Mouse (Mus musculus) granulocyte monocyte progenitor cell, adult 5-6 weeks (primary cell): ENCODE data around the gene Otogl. TPM values are rescaled to one million over a fixed set of nuclear protein-coding genes. Genes with fewer than 3 reads are reported as not detected.
"Not testable (repeated sequence)": the region's sequence is repeated elsewhere in the genome, so short reads cannot be mapped to it uniquely, and the experiment has no call there.

Experiments used
- ATAC-seq: replicated peaks from 2 replicates; pipeline ENCODE4 v1.8.0; 2016; ENCODE audit warnings: mild to moderate bottlenecking, moderate TSS enrichment, inconsistent platforms; ENCODE audit not compliant: poor library complexity, severe bottlenecking
- total RNA-seq, 2 experiments: library from RNA; stranded (forward) in 1 of 2; stranded (reverse) in 1 of 2; fragments of 200-712, 200-1000 nt in 1 of 2; fragments of >200 nt in 1 of 2; fragmentation: Nextera tagmentation in 1 of 2; gene quantifications; 2 replicates each; pipeline ENCODE4 v1.2.3; 2014 to 2017

Otogl gene
- total RNA-seq, 2 experiments from 2014 or later: 2.4 to 4.0 TPM

DNA sequence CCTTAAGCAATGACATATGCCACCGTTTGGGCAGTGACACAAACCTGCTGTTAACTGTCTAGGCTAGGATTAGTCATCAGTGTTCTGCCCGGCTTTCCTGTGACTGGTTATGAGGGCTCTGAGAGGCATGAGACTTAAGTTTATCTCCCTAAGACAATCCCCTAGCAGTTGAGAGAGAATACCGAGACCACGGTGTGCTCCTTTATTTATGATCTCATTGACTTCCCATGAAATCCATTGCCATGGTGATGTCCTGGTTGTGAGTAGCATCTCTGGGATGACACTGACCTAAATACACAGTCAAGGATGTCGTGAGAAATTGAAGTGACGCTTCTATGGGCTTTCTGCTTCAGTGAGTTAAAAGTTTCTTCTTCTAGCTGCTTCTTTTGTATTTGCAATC lies 82.8 kb downstream of the Otogl start:
- ATAC-seq: no peak

DNA sequence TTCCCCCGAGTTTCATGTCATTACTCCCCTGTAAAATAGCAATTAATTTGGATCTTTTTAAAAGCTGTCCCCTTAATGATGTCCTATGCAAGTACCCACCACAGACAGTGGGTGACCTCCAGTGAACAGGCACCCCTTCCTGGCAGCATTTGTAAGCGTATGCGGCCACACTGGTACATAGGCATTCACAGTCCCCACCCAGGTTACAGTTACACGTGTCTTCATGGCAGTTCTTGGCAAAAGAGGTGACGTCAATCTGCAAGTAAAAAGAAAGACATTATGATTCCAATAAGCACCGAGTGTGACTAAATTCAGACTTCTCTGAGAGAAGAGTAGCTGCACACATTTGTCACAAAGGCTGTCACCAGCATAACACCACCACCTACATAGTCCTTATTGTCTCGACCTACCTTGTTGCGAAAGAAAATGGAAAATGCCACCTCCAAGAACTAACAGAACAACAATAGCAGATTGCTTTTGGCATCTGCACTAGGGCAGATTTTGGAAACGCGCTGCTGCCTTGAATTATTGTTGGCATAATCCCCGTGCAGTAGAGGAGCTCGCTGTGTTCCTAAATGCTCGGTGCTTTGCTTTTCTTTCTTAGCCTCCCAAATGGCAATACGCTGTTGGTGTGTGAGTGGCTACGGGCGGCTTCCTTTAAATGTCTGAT lies 98.0 kb downstream of the Otogl start:
- ATAC-seq: no peak

DNA sequence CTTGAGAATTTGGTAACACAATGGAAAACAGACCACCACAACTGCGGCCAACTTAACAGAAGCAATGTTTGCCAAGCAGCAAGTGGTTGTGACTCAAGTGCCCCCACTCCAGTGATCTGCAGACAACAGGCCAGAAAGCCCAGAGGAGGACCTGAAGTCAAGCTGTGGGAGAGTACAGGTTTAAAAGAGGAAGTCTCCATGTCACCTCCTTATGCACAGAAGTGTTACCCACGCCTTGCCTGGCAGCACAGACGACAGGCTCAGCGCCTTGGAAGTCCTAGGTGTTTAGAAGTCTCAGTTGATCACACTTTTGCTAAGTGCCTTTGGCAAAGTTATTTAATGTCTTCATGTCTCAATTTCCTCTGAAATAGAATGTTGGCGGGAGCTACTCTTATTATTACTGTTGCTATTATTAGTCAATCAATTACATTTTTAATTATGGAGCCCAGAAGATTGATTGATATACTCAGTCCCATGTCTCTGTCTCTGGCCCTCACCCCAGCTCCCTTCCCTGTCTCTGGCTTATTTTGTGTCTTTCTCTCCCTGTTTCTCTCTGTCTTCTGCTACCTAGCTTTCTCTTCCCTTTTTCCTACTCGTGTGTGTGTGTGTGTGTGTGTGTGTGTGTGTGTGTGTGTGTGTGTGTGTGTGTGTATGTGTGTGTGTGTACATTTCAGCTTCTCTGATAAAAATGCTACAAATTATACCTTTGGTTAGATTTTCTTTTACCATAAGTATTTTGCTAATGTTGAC lies 101.1 kb downstream of the Otogl start:
- ATAC-seq: peak; percentile 92

DNA sequence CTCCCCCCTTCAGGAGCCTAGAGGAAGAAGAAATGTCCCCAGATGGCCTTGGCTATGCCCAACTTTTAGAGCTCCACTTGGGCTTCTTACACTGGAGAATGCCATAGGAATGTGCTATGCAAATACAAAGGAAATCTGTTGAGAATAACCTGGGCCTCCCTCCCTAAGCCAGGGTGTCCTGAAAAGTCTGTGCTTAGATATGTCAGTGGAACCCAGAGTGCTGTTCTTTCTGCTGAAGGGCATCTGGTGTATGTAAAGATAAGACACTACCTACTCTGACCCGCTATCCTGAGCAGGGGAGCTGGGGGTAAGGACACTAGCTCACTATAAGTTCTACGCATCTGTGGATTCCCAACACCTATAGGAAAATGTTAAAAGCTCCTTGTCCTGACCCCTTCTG lies 106.7 kb downstream of the Otogl start:
- ATAC-seq: no peak

DNA sequence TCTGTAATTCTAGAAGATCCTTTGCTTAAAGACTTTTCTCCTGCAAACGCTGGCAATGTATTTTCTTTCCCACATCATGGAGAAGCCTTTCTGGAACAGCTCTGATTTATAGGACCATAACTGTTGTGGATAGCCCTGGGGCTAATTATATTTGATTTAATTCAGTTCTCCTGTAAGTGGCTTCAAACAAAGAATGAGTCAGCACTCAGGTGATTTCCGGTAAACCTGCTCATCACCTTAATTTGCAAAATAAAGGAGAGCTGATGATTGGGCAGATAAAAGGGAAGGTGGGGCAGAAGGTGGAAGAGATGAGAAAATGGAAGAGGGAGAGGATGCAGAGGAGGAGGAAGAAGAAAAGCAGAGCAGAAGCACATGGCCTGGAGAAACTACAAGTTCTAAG lies 107.6 kb downstream of the Otogl start:
- not testable (repeated sequence) for ATAC-seq

DNA sequence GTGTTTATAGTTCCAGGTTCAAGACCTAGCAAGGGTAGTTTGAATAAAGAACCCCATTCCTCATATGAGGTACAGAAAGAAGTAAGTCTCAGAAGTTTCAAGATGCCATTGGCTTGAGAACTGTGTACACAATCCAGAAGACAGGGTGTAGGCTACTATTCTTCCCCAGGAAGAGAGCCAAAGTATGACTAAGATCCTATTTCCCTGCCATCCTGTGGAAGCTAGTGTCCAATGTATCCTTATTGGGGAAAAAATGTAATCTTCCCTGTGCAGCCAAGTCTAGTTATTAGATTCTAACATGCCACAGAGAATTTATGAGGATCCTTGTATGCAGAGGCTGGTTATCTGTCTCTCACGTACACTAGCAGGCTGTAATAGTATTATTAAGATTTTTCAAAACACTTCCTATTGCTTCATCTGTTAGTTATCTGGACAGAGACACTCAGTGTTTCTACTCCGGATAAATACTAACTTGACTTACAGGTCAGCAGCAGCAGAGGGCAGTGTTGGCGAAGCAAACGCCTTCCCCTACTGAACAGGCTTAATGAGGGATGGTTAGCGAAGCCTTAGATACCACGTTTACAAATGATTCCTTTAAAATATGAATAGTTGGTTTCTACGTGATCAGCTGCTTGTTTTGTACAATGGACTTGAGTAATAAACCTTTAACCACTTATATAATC lies 112.1 kb downstream of the Otogl start:
- peak; percentile 99 for ATAC-seq

DNA sequence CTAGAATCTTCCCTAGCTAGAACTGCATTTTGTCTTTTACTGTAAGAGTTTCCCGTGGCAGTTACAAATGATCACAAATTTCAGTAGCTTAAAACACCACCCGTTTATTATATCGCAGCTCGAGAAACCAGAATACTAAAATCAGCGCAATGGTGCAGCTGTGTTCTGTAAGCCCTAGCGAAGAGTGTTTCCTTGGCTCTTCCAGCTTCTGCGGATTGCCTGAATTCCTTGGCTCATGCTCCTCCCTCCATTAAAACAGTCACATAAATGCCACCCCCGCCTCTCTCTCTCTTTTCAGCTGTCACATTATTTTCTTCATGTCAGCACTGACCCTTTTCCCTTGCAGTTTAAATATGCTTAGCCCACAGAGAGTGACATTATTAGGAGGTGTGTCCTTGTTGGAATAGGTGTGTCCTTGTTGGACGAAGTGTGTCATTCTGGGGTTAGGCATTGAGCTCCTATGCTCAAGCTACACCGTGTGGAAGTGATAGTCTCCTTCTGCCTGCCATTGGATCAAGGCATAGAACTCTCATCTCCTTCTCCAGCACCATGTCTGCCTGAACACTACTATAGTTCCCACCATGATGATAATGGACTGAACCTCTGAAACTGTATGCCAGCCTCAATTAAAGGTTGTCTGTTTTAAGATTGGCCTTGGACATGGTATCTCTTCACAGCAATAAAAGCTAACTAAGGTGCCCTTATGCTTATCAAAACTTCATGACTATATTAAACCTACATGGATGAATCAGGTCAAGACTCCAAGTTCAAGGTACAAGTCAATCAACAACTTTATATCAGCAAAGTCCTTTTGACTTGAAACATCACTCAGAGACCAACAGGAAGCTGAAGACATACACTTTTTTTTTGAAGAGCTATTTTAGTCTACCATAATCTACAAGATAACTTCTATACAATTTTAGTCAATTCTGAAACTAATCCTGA lies 116.8 kb downstream of the Otogl start:
- ATAC-seq: no peak

DNA sequence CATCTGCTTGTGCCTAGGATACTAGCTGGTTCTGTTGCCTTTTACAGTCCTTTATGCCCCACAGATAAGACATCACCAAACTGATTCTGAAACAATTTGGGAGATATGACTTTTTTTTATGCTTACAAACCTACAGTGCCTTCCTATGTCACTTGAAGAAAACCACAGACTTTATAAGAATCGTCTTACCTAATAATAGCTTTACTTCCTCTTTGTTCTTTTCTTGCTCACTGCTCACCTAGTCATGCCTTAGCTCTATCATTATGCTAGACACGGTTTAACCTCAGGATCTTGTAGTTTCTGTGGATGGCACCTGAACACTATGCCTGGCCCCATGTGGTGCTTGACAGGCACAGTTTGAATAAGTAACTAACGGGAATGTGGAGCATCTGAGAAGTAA lies 119.4 kb downstream of the Otogl start:
- peak; percentile 87 for ATAC-seq

DNA sequence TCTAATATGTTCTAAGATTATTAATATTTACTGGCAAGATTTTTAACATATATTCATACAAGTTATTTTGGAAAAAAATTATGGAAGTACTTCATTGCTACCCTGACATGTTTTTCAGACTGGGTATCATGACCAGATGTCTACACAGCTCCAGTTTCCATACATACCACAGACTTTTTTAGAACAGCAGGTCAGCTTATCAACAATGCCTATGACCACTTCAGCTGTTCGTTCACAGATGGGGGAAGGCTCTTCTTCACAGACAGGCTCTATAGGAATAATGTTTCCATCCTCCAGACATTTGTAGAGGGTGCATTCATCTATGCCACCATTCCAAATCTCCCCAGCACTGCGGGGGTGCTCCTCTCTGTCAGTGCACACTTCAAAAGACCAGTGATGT lies 132.4 kb downstream of the Otogl start:
- ATAC-seq: no peak

DNA sequence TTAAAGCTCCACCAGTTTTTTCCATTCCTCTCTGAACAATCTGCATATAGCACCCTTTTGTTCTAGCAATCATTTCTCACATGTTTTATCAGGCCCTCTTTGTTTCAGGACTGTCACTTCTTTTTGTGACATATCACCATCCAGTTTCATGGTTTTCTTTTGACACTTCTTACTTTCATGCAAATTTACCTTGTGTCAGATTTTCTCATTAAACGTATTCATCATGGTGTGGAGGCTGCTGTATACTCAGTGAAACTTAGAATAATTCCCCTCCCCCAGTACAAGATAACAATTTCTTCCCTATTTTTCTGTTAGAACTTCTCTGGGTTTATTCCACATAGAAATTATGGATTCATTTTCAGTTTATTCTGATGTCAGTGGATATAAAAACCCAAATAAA lies 152.3 kb downstream of the Otogl start:
- no peak for ATAC-seq

DNA sequence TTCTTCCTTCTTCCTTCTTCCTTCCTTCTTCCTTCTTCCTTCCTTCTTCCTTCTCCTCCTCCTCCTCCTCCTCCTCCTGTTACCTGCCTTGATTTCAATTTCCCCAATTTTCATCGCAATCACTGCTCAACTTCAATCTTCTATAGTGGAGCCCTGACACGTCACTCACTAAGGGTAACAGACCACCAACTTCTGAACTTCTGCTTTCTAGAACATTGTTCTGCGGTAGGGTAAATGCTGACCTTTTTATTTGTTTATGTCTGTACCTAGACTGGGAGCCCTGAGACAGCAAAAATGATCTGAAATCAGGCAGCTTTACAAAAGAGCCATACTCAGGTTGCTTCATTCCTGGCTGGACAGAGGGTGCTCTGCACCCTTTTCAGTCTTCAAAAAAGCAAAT lies 158.5 kb downstream of the Otogl start:
- no peak; the same call in 1 of the 2 replicates for ATAC-seq

DNA sequence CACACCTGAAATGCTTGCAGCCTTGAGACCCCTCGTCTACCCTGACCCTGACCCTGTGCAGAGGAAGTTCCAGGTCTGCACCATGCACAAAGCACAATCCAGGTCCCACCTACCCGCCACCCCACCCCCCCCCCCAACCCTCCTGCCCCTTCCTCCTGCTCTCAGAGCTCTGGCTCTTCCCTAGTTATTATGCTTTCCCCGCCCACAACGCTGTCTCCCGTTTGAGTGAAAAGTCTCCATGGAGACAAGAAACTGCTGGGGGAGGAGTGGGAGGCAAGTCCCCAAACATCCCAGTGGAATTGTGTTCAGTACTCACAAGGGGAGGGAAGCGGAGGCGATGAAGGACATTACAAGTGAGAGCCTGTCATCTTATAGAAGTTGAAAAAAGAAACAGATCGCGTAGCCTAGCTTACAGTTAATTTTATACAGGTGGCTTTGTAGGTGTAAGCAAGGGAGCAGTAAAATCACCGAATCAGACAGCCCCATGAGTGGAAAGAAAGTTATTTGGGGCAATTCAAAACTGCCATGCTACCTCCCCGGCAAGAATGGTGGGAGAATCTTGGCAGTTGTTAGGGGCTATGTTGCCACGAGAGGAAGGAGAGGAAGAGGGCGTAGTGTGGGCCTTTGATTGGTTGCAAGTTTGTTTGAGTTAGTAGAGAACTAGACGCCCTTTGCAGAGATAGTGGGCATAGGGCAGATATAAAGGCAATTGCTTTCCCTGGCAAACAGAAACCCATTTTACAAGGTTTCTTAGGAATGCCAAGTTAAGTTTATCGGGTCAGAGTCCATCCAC lies 159.4 kb downstream of the Otogl start:
- no peak for ATAC-seq

DNA sequence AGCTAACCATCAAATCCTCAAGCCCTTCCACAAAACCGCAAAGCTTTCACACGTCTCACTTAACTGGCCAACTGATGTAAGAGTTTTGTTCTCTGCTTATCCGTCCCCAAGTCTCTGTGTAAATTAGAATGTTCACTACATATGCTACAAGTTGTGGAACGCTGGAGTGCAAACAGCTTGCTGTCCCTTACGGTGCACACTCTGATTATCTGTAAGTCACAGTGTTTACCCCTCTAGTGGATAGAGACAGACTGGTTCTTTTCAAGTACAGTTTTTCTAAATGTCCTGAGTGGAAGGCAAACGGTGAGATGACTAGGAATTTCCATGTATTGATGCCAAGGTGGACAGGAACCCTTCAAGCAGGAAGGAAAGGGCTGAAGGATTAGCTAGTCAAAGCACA lies 160.0 kb downstream of the Otogl start:
- ATAC-seq: no peak

DNA sequence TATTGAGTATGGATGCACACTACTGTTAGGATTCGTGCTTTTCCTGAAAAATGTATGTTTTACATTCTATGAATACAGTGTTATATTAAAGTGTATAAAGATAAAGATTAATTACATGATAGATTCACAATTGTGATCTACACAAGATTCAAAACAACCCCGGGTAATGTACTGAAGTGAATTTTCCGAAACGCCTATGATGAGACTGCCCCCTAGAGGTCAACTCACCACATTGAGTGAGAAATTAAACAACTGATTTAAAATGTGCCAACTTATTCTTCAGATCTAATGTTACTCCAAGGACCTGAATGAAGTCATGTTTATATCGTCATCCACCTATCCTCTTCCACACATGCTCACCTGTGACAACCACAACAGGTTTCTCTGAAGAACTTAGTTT lies 164.4 kb downstream of the Otogl start:
- peak; percentile 48; the same call in 1 of the 2 replicates for ATAC-seq

DNA sequence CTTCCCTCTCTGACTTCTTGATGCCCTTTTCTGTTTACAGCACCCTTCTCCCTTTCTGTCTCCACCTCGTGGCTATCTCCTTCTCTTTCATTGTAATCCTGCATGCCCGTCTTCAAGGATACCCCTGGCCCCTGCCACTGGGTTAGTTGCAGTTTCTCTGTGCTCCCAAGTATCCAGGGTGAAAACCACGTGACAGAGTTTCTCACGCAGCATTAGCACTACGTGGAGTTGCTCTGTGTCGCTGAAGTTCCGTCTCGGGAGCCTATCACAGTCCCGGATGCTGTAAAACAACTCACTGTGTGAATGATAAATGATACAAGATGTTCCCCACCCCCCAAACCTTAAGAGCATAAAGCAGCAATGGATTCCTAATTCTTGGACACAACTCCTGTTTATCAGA lies 165.2 kb downstream of the Otogl start:
- no peak for ATAC-seq

DNA sequence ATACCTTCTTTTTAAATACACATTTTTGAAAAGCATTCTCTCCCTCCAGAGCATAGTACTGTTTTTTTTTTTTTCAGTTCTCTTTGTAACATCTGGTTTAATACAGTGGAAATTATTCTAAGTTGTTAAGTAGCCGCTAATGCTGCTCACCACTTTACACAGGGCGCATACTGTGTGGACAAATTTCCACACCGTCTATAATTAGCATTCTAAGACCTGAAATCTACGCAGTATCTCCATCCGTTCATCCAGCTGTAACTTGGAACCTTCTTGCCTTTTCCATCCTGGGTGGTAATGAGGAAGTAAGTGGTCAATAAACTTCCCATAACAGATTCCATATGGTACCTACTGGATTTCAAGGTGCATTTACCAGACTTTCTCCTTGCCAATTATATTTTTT lies 172.1 kb downstream of the Otogl start:
- ATAC-seq: no peak

DNA sequence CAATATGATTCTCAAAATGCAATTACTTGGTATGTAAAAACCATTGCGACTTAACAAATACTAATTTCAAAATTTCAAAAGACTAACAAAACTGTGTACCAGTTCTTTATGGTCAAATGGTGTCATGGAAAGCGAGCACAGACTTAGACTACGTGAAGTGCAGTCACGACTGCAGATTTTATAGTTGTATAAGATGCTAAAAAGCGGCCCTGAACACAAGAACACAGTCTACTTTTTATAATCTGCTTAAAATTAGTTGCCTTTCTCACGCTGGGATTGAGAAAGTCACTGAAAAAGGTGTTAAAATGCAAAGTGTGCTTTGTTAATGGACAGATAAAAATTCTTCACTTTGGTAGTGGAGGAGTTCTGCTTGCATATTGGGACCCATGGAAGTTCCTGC lies 174.2 kb downstream of the Otogl start:
- no peak for ATAC-seq

DNA sequence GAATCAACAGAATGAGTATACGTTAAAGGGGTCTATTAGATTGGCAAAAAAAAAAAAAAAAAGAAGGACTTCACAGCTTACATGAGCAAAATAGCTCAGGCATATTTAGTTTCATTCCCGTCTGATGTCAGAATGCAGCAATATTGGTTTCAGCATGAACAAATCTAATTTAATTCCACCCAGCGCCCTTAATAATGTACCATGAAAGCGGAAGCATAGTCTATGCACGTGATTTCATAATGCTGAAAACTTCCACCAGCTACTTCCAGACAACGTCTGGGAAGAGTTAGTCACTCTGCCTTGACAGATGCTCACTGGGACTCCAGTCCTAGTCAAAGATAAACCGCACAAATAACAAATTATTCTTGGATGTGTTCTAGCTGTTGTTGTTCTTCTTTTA lies 176.5 kb downstream of the Otogl start:
- no peak for ATAC-seq

DNA sequence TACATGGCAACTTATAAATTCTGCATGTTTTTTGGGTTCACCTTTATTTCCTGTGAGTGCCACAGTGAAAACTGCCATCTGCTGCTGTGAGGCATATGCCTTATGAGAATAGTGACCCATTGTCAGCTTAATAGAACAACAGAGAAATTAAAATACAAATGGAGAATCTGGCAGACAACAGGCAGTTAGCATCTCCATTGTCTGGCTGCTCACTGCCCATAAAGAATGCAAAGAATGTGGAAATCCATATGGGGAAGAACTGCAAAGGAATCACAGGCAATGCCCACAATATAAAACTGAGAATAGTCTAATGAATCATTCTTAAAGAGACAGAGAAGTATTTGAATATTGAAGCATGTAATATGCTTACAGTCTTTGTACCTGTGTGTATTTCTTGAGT lies 177.6 kb downstream of the Otogl start:
- ATAC-seq: no peak

DNA sequence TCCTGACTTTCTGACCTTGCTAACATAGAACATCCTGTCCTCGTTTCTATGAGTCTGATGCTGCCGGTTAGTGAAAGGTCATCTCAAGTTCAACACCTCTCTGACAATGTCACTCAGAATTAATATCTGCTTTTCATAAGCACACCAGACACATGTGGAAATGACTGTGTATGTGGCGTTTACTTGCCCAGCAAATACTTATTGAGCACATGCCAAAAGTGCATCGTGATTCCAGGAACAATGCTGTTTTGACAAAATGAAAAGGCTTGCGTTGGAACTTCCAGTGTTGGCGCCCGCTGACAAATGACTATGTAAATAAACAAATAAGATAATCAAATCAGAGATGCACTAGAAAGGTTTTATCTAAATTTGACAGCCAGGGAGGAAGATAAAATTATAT lies 186.3 kb downstream of the Otogl start:
- no peak for ATAC-seq
